Mouse (Mus musculus) embryonic facial prominence, embryonic 13.5 days (tissue): ENCODE results near the gene Cyp4x1. TPM values are rescaled to one million over a fixed set of nuclear protein-coding genes. Genes with fewer than 3 reads are reported as not detected.
"Not testable (repeated sequence)": the region's sequence is repeated elsewhere in the genome, so short reads cannot be mapped to it uniquely, and the experiment has no call there.

ENCODE experiments used
- ATAC-seq: fragments of 200-750 bp; cut with Nextera tagmentation; 2 replicates; pipeline ENCODE4 v1.8.0; 2017; ENCODE audit warnings: low read depth; ENCODE audit not compliant: insufficient number of reproducible peaks, insufficient read depth, low FRiP score, low TSS enrichment
- H3K27ac ChIP-seq: fragments of 300-500 bp; sonication (generic); 2 replicates; pipeline ENCODE4 v1.5.1; 2015; ENCODE audit warnings: moderate library complexity, mild to moderate bottlenecking, inconsistent platforms
- H3K27me3 ChIP-seq: fragments of 300-500 bp; sonication (generic); 2 replicates; pipeline ENCODE4 v1.6.1; 2015; ENCODE audit warnings: mild to moderate bottlenecking, inconsistent platforms
- H3K36me3 ChIP-seq: fragments of 300-500 bp; sonication (generic); 2 replicates; pipeline ENCODE4 v1.6.1; 2015; ENCODE audit warnings: mild to moderate bottlenecking, inconsistent platforms
- H3K4me1 ChIP-seq: fragments of 300-500 bp; sonication (generic); 2 replicates; pipeline ENCODE4 v1.6.1; 2015; ENCODE audit warnings: inconsistent platforms
- H3K4me2 ChIP-seq: fragments of 300-500 bp; sonication (generic); 2 replicates; pipeline ENCODE4 v1.6.1; 2015; ENCODE audit warnings: moderate library complexity, mild to moderate bottlenecking, inconsistent platforms
- H3K4me3 ChIP-seq: fragments of 300-500 bp; sonication (generic); 2 replicates; pipeline ENCODE4 v1.5.1; 2015; ENCODE audit warnings: mild to moderate bottlenecking, inconsistent platforms
- H3K9ac ChIP-seq: fragments of 300-500 bp; sonication (generic); 2 replicates; pipeline ENCODE4 v1.6.1; 2015; ENCODE audit warnings: mild to moderate bottlenecking, inconsistent platforms
- H3K9me3 ChIP-seq: fragments of 300-500 bp; sonication (generic); 2 replicates; pipeline ENCODE4 v1.6.1; 2016; ENCODE audit warnings: inconsistent platforms
- WGBS: fragments of 180-500 bp; shearing (Covaris S2); methylation state at CpG from one replicate; pipeline ENCODE4 v1.1.7; 2015; ENCODE audit warnings: mixed read lengths; 5-methylcytosine and 5-hydroxymethylcytosine counted together
- polyA plus RNA-seq: library from polyadenylated mRNA; unstranded; fragments of >200 nt; fragmentation: Nextera tagmentation; extraction: Ambion mirVana; gene quantifications from 2 replicates; pipeline ENCODE4 v1.2.1, GENCODE M21; 2015

The Cyp4x1 gene
- 0.08 and 0.15 TPM in 2 replicates for polyA plus RNA-seq

DNA sequence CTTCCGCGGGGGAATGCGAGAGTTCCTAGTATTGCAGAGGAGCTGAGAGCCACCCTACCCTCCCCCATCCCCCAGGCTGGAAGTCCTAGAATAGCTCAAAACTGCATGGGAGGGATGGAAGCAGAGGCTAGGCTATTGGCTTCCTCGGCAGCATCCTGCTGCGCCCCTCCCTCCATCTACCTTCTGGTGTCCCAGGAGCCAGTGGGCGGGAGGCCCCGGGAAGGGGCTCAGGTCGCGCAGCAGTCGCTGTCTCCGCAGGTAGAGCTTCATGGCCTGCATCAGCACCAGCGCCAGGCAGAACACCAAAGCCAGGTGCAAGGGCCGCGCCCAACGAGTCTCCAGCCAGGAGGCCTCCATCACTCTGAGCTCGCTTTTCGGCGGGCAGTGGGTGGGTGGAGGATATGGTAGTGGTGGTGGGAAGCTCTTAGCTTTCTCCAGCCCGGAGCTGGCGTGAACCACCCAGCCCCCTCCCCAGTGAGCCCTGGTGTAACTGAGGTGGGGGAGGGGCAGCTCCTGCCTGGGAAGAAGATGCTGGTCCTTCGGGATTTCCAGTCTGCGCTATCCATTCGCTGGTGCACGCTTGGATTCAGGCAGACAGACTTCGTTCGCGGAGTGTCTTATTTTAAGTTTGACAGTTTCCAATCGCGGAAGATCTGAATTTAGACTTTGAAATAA, at the start of gene Cyp4x1:
TSS of gene Cyp4x1 (minus strand) at position 661 of the 675 bp plus-strand sequence.
- no peak for ATAC-seq
- H3K36me3 ChIP-seq: no peaks in the 10 kb centered on the region
- H3K4me3 ChIP-seq: peak within 1 kb of the TSS; percentile 21

DNA sequence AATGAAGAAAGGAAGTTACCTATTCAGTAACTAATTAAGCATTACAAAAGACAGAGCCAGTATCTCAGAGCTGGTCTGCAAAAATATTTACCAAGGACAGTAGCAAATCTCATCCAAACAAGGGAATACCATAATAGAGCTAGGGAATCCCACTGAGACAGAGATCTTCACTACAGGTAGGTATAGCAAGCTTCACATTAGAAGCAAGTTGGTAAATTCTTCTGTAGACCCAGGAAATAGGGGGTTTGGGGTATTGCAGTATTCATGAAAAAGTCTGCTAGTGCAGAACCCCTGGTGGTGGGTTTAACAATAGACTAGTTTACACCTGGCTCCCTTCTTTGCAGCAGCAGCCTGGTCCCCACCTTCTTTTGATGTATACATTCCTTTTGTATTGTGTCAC, 42.1 kb upstream of the Cyp4x1 start:
- ATAC-seq, H3K4me1 ChIP-seq, H3K9ac ChIP-seq, H3K9me3 ChIP-seq, H3K4me2 ChIP-seq, H3K36me3 ChIP-seq, H3K27me3 ChIP-seq, H3K4me3 ChIP-seq, H3K27ac ChIP-seq: not testable (repeated sequence)

More for the DNA sequence above, at the start of gene Cyp4x1:
- peaks cover 38% of the 10 kb centered on the region for H3K27me3 ChIP-seq
- H3K4me2 ChIP-seq: peak within 1 kb of the TSS; percentile 52
- no peak within 1 kb of the TSS for H3K27ac ChIP-seq
- H3K9me3 ChIP-seq: no peaks in the 10 kb centered on the region
- under 1% methylated on average over 29 of the region's 29 CpGs for WGBS
- 0 out of 2 replicates have a peak within 1 kb of the TSS, but pooled peaks have one; percentile 11 for H3K9ac ChIP-seq
- H3K4me1 ChIP-seq: peaks cover 7% of the 10 kb centered on the region

DNA sequence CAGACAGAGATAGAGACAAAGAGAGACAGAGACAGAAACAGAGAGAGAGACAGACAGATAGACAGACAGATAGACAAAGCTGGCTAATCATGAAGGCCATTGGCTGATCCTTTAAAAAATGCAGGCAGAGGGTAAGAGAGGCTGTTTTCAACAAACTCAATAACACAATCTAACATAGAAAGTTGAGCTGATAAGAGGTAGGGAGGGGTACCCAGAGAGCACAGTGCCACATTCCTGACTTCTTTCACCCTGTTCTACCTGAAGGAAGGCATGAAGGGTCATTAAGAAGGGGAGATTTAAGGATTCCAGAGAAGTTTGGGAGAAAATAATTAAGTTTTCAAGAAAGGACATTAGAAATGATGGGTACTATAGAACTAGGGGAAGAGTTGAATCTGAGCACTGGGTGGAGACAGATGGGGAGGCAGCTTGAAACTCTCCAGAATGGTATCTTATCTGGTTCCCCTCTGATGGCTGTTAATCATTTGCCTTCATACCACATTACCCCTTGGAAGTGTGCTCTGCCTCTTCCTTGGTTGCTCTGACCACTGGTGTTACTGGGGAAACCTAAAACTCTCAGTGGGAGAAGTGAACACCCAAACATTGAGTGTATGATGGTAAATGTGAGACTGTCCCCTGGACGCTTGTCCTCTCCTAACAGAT, 40.7 kb upstream of the Cyp4x1 start:
- ATAC-seq: no peak
- no peak overlapping the region for H3K9ac ChIP-seq
- no peaks in the 10 kb centered on the region for H3K27me3 ChIP-seq
- H3K27ac ChIP-seq: no peak overlapping the region
- no peaks in the 10 kb centered on the region for H3K4me1 ChIP-seq
- H3K9me3 ChIP-seq: no peaks in the 10 kb centered on the region
- H3K4me3 ChIP-seq: no peak overlapping the region
- WGBS: 63% methylated on average over 1 of the region's 1 CpGs
- no peaks in the 10 kb centered on the region for H3K36me3 ChIP-seq
- no peak overlapping the region for H3K4me2 ChIP-seq

DNA sequence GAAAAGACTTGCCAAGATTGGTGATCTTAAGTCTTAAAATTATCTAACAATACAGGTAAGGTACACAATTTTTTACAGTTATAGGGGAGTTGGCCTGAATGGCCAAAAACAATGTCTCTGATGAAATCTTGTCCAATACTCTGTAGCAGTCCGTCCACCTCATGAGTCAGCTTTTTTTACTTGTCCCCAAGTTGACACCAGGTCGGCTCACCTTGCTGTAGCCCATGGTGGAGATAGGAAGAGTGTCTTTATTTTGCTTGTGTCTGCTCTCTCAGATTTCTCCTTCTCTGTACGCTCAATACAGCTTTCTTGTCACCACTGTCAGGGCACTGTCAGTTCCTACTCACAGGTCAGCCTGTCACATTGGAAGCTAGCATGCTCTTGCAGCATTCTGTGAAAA, 24.9 kb upstream of the Cyp4x1 start:
- H3K4me3 ChIP-seq, ATAC-seq, H3K9me3 ChIP-seq, H3K27me3 ChIP-seq, H3K36me3 ChIP-seq, H3K4me2 ChIP-seq, H3K9ac ChIP-seq, H3K4me1 ChIP-seq, H3K27ac ChIP-seq: not testable (repeated sequence)
- 78% methylated on average over 3 of the region's 3 CpGs for WGBS

DNA sequence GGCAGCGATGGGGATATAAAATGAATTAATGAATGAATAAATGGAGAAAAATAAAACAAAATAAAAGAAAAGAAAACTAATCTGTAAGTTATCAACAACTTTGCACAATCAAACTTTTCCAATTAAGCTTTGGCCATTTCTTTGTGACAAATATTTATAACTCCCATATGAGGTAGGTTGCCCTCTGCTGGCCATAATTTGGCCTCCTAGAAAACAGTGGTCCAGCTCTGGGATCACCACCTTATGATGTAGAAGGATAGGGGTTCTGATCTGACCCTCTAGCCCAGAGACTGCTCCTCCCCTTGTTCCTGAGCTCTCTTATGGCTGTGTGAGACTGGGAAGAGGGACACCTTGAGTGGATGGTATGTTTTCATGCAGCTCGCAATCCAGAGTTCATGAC, 20.6 kb upstream of the Cyp4x1 start:
- no peak for ATAC-seq
- no peaks in the 10 kb centered on the region for H3K36me3 ChIP-seq
- no peak overlapping the region for H3K4me3 ChIP-seq
- no peaks in the 10 kb centered on the region for H3K9me3 ChIP-seq
- no peak overlapping the region for H3K27ac ChIP-seq
- no peak overlapping the region for H3K4me2 ChIP-seq
- no peaks in the 10 kb centered on the region for H3K4me1 ChIP-seq
- H3K27me3 ChIP-seq: no peaks in the 10 kb centered on the region
- WGBS: 86% methylated on average over 2 of the region's 2 CpGs
- no peak overlapping the region for H3K9ac ChIP-seq

DNA sequence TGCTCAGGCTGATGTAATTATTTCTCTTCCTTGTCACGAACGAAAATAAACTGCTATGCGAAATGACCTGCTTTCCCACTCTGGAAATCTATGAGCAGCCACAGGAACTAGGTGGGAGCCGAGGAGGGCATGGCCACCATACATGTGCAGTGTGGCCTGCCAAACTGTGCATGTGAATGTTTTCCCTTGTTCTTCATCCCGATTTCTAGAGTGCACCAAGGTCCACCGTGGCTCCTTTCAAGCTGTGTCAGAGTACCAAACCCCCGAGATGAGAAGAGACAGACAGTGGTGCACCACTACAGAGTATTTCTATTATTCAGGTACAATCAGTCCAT, 182 bp upstream of the Cyp4x1 start:
- peak overlapping the region; percentile 52 for H3K4me2 ChIP-seq

DNA sequence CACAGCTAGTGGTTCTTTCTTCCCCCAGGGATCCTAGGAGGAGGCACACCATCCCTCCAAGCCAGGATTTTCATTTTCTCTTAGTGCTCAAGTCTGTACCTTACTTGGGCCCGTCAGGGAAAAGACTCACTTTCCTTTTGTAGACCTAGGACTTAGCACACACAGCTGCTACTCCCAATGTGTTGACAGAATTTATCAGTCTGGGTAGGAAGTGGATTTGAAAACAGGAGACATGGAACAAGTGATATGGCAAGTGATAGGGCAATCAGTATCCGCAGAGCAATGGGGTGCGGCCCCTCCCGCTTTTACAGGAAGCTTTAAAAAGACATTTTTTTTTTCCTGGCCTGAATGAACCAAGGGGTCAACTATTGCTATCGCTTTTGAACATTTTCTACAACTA, 996 bp downstream of the Cyp4x1 start:
- Histone ChIP-seq H3K27me3 (peaks cover 38% of the 10 kb centered on the region), H3K9me3 (no peaks in the 10 kb centered on the region), H3K4me2 (no peak overlapping the region), H3K36me3 (no peaks in the 10 kb centered on the region), H3K27ac (no peak overlapping the region), H3K4me1 (peaks cover 7% of the 10 kb centered on the region), H3K4me3 (no peak overlapping the region), H3K9ac (no peak overlapping the region)
- 7% methylated on average over 5 of the region's 5 CpGs for WGBS
- ATAC-seq: no peak

More for the DNA sequence above, 182 bp upstream of the Cyp4x1 start:
- WGBS: 16% methylated on average over 7 of the region's 7 CpGs
- Histone ChIP-seq H3K9me3 (no peaks in the 10 kb centered on the region), H3K4me3 (no peak overlapping the region), H3K9ac (no peak overlapping the region), H3K36me3 (no peaks in the 10 kb centered on the region), H3K27me3 (peaks cover 38% of the 10 kb centered on the region), H3K27ac (no peak overlapping the region), H3K4me1 (peaks cover 7% of the 10 kb centered on the region)
- no peak for ATAC-seq

DNA sequence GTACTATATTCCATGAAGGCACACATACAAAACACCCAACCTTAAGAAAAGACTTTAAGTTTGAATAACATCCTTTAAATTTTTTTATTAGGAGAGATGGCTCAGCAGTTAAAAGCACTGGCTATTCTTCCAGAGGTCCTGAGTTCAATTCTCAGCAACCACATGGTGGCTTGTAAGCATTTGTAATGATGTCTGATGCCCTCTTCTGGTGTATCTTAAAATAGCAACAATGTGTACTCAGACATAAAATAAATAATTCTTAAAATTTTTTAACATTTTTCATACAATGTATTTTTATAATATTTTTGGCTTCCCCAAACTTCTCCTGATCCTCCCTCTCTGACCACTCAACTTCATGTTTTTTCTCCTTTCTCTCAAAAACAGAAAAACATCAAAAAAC, 9.4 kb downstream of the Cyp4x1 start:
- no peaks in the 10 kb centered on the region for H3K27me3 ChIP-seq
- no peaks in the 10 kb centered on the region for H3K9me3 ChIP-seq
- no peak overlapping the region for H3K4me3 ChIP-seq
- H3K4me1 ChIP-seq: no peaks in the 10 kb centered on the region
- no peak overlapping the region for H3K4me2 ChIP-seq
- no peaks in the 10 kb centered on the region for H3K36me3 ChIP-seq
- no peak overlapping the region for H3K27ac ChIP-seq
- no peak for ATAC-seq
- H3K9ac ChIP-seq: no peak overlapping the region

DNA sequence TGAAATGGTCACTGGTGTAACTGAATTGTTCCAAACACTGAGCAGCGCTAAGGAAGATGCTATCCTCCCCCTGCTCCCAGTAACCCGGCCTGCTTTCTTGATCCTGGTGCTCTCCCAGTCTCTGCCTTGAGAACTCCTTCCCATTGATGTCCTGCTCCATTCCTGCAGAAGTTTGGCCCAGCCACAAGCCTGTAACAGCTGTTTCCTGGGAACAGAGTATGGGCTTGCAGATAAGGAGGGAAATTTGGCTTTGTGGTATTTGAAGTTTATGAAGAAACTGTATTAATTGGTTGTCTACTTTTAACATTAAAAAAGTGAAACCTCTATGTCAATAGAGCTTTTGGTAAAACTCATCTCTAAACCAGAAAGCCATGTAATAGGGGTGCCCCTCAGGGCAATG, 10.6 kb downstream of the Cyp4x1 start:
- H3K4me1 ChIP-seq: no peaks in the 10 kb centered on the region
- no peak for ATAC-seq
- no peaks in the 10 kb centered on the region for H3K36me3 ChIP-seq
- no peak overlapping the region for H3K4me3 ChIP-seq
- WGBS: 52% methylated on average over 2 of the region's 2 CpGs
- H3K27me3 ChIP-seq: no peaks in the 10 kb centered on the region
- no peak overlapping the region for H3K9ac ChIP-seq
- no peak overlapping the region for H3K27ac ChIP-seq
- H3K9me3 ChIP-seq: no peaks in the 10 kb centered on the region
- H3K4me2 ChIP-seq: no peak overlapping the region

DNA sequence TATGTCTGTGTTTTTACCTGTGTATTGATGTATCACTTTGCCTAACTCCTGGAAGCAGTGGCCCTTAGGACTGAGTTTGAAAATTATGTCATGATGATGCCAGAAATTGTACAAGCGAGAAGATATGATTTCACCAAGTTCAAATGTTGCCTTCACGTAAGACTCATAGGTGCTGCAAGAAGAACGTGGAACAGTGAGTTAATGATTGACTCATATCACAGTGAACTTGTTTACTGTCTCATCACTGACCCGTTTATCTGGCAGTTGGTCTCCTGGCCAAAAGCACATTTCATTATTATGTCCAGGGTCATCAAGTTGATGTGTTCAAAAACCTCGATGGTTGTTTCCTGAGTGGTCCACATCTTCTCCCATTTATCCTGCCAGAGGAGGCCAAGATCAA, 12.5 kb downstream of the Cyp4x1 start:
- H3K4me3 ChIP-seq: no peak overlapping the region
- no peaks in the 10 kb centered on the region for H3K9me3 ChIP-seq
- no peak overlapping the region for H3K9ac ChIP-seq
- H3K27me3 ChIP-seq: no peaks in the 10 kb centered on the region
- no peak overlapping the region for H3K27ac ChIP-seq
- no peaks in the 10 kb centered on the region for H3K36me3 ChIP-seq
- no peaks in the 10 kb centered on the region for H3K4me1 ChIP-seq
- no peak overlapping the region for H3K4me2 ChIP-seq
- ATAC-seq: no peak
- 83% methylated on average over 5 of the region's 5 CpGs for WGBS

DNA sequence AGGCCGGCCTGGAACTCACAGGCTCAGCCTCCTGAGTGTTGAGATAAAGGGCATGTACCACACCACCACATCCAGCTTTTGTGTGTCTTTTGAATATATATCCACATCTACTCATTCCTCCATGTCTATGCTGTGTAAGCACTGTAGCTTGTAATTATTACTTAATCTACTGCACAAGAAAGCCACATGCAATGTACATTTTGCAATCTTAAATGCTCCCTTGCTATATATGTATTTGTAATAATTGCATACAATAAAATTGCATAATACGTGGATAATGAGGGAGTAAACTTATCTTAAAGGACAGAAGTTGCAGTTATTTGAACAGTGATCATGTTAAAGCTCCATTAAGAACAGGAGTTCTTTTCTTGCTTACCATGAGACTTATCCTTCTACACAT, 12.9 kb downstream of the Cyp4x1 start:
- Histone ChIP-seq H3K4me3 (no peak overlapping the region), H3K27ac (no peak overlapping the region), H3K4me2 (no peak overlapping the region), H3K9me3 (0 out of 2 replicates have a peak, but pooled peaks cover 1% of the 10 kb centered on the region), H3K27me3 (no peaks in the 10 kb centered on the region), H3K9ac (no peak overlapping the region), H3K36me3 (no peaks in the 10 kb centered on the region), H3K4me1 (no peaks in the 10 kb centered on the region)
- 79% methylated on average over 2 of the region's 2 CpGs for WGBS
- no peak for ATAC-seq

DNA sequence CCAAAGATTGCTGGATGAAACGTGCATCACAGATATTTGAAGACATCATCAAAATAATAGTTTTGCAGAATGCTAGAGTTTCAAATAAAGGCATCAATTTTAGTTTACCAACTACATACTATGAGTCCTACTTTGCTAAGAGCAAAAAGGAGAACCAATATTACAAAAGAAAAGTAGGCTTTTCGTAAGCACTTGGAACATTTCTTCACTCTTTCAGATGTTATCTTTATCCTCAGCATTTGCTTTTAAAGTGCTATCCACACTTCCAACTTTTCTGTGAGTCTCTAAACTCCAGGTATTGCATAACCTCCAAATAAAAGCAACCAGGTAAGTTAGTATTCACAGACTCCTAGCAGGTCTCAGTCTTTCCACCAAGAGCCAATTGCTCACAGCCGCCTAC, 14.4 kb downstream of the Cyp4x1 start:
- Histone ChIP-seq H3K27ac (no peak overlapping the region), H3K4me1 (no peaks in the 10 kb centered on the region), H3K9ac (no peak overlapping the region), H3K4me3 (no peak overlapping the region), H3K4me2 (no peak overlapping the region), H3K27me3 (no peaks in the 10 kb centered on the region), H3K9me3 (0 out of 2 replicates have a peak, but pooled peaks cover 3% of the 10 kb centered on the region), H3K36me3 (no peaks in the 10 kb centered on the region)
- 91% methylated on average over 3 of the region's 3 CpGs for WGBS
- ATAC-seq: no peak
